Mouse (Mus musculus) activated CD4-positive, CD25-positive, alpha-beta regulatory T cell, adult 4 months (primary cell): Measurements from ENCODE around the gene Maml3. TPM values are rescaled to one million over a fixed set of nuclear protein-coding genes. Genes with fewer than 3 reads are reported as not detected.

ENCODE experiments used
- ATAC-seq: one replicate; pipeline ENCODE4 v1.8.0; 2017
- polyA plus RNA-seq, 2 experiments: library from polyadenylated mRNA; unstranded; fragments of 100-300 nt; shearing (Covaris generic); gene quantifications; one replicate each; pipeline ENCODE4 v1.2.1; 2017

Gene Maml3
- polyA plus RNA-seq, 2 experiments from 2014 or later, result 0.55 to 0.67 TPM

- ATAC-seq, result no peak
These were observed 197.6 kb downstream of the Maml3 start for GRCm38 (mm10) chr3:51907113-51907860.

- peak; percentile 68 for ATAC-seq
These were observed 199.0 kb downstream of the Maml3 start for GRCm38 (mm10) chr3:51905903-51906302.

GRCm38 (mm10) chr3:51904357-51904855 lies 200.5 kb downstream of the Maml3 start:
- ATAC-seq, result no peak

- peak; percentile 19 for ATAC-seq
These were observed 203.7 kb downstream of the Maml3 start for GRCm38 (mm10) chr3:51901151-51901550.

- ATAC-seq, result no peak
These were observed 210.4 kb downstream of the Maml3 start for GRCm38 (mm10) chr3:51894514-51894913.

GRCm38 (mm10) chr3:51891562-51892119 lies 213.2 kb downstream of the Maml3 start:
- ATAC-seq, result no peak

- ATAC-seq, result no peak
These were observed 214.7 kb downstream of the Maml3 start for GRCm38 (mm10) chr3:51890181-51890580.

- no peak for ATAC-seq
These were observed 215.1 kb downstream of the Maml3 start for GRCm38 (mm10) chr3:51889776-51890175.

- ATAC-seq, result no peak
These were observed 216.0 kb downstream of the Maml3 start for GRCm38 (mm10) chr3:51888662-51889433.

GRCm38 (mm10) chr3:51888295-51888661 lies 216.6 kb downstream of the Maml3 start:
- no peak for ATAC-seq

GRCm38 (mm10) chr3:51885920-51886319 lies 219.0 kb downstream of the Maml3 start:
- no peak for ATAC-seq

GRCm38 (mm10) chr3:51885487-51885886 lies 219.4 kb downstream of the Maml3 start:
- no peak for ATAC-seq

- ATAC-seq, result peak; percentile 63
These were observed 222.9 kb downstream of the Maml3 start for GRCm38 (mm10) chr3:51881981-51882380.

- no peak for ATAC-seq
These were observed 223.5 kb downstream of the Maml3 start for GRCm38 (mm10) chr3:51881393-51881792.

- no peak for ATAC-seq
These were observed 224.3 kb downstream of the Maml3 start for GRCm38 (mm10) chr3:51880506-51881036.

GRCm38 (mm10) chr3:51879211-51879610 lies 225.7 kb downstream of the Maml3 start:
- ATAC-seq, result no peak

GRCm38 (mm10) chr3:51878577-51878976 lies 226.3 kb downstream of the Maml3 start:
- no peak for ATAC-seq

- ATAC-seq, result no peak
These were observed 228.1 kb downstream of the Maml3 start for GRCm38 (mm10) chr3:51876729-51877128.

GRCm38 (mm10) chr3:51875629-51876028 lies 229.2 kb downstream of the Maml3 start:
- no peak for ATAC-seq

GRCm38 (mm10) chr3:51874252-51874651 lies 230.6 kb downstream of the Maml3 start:
- no peak for ATAC-seq

GRCm38 (mm10) chr3:51872771-51873170 lies 232.1 kb downstream of the Maml3 start:
- ATAC-seq, result no peak

- ATAC-seq, result no peak
These were observed 233.5 kb downstream of the Maml3 start for GRCm38 (mm10) chr3:51871346-51871745.

- ATAC-seq, result no peak
These were observed 234.9 kb downstream of the Maml3 start for GRCm38 (mm10) chr3:51869980-51870379.
